Mouse (Mus musculus) thymus, adult 2 months (tissue): ENCODE data around the gene Aldh1b1. TPM values are rescaled to one million over a fixed set of nuclear protein-coding genes. Genes with fewer than 3 reads are reported as not detected.

Source experiments
- DNase-seq: peaks from one replicate; pipeline ENCODE4 v3.0.0; 2021
- H3K27ac ChIP-seq: fragments of 200-500 bp; 2 replicates; pipeline ENCODE4 v1.5.1; 2012; ENCODE audit warnings: low read length, control low read depth; ENCODE audit not compliant: control insufficient read depth, insufficient read depth
- H3K27me3 ChIP-seq: fragments of 200-500 bp; 2 replicates; pipeline ENCODE4 v1.6.1; 2012; ENCODE audit warnings: mild to moderate bottlenecking, low read length, moderate library complexity, mixed read lengths; ENCODE audit not compliant: control insufficient read depth, insufficient read depth
- H3K36me3 ChIP-seq: fragments of 200-500 bp; 2 replicates; pipeline ENCODE4 v1.6.1; 2012; ENCODE audit warnings: mild to moderate bottlenecking, low read length, moderate library complexity; ENCODE audit not compliant: control insufficient read depth, insufficient read depth
- H3K4me1 ChIP-seq: fragments of 200-500 bp; replicated peaks from 2 replicates; pipeline ENCODE4 v1.6.1; 2012; ENCODE audit warnings: low read length; ENCODE audit not compliant: control insufficient read depth, insufficient read depth
- H3K4me3 ChIP-seq: fragments of 200-500 bp; 2 replicates; pipeline ENCODE4 v1.5.1; 2012; ENCODE audit warnings: mild to moderate bottlenecking, low read length, control low read depth, moderate library complexity; ENCODE audit not compliant: control insufficient read depth, insufficient read depth
- CTCF ChIP-seq: fragments of 200-500 bp; IDR thresholded peaks from 2 replicates; pipeline ENCODE4 v1.5.1; 2012; ENCODE audit warnings: mild to moderate bottlenecking, control low read depth, low read length, moderate library complexity, borderline replicate concordance; ENCODE audit not compliant: control insufficient read depth, poor library complexity, insufficient read depth; ENCODE audit errors: extremely low read depth
- POLR2A ChIP-seq: fragments of 200-500 bp; IDR thresholded peaks from 2 replicates; pipeline ENCODE4 v1.6.1; 2012; ENCODE audit warnings: mild to moderate bottlenecking, low read length, control low read depth, moderate library complexity; ENCODE audit not compliant: control insufficient read depth, poor library complexity, insufficient read depth; ENCODE audit errors: extremely low read depth
- WGBS: fragments of 180-500 bp; shearing (Covaris S2); methylation state at CpG from one replicate; pipeline ENCODE4 v1.1.7; 2018; 5-methylcytosine and 5-hydroxymethylcytosine counted together
- polyA plus RNA-seq: library from polyadenylated mRNA; depleted of rRNA; stranded (reverse); fragments of >200 nt; gene quantifications from 2 replicates; pipeline ENCODE4 v1.2.3, GENCODE M21; 2012

The Aldh1b1 gene
- polyA plus RNA-seq, 1 experiment, result 9.6 TPM

- Histone ChIP-seq H3K4me1 (peaks cover 36% of the 10 kb centered on the region), H3K27ac (no peak overlapping the region), H3K27me3 (no peaks in the 10 kb centered on the region), H3K36me3 (no peaks in the 10 kb centered on the region), H3K4me3 (no peak overlapping the region)
- TF ChIP-seq POLR2A (no peak), CTCF (no peak)
- DNase-seq, result no peak
- 6% methylated on average over 18 of the region's 18 CpGs for WGBS
Observed at GRCm38 (mm10) chr4:45765565-45766201, 33.1 kb upstream of the Aldh1b1 start.

- no peaks in the 10 kb centered on the region for H3K36me3 ChIP-seq
- no peaks in the 10 kb centered on the region; the same call in 1 of the 2 replicates for H3K27me3 ChIP-seq
- no peak overlapping the region for H3K4me3 ChIP-seq
- TF ChIP-seq CTCF (no peak), POLR2A (no peak)
- H3K27ac ChIP-seq, result no peak overlapping the region
- WGBS, result 93% methylated on average over 7 of the region's 7 CpGs
- DNase-seq, result no peak
- H3K4me1 ChIP-seq, result peaks cover 36% of the 10 kb centered on the region
Observed at GRCm38 (mm10) chr4:45766774-45767173, 32.0 kb upstream of the Aldh1b1 start.

GRCm38 (mm10) chr4:45767891-45768558 lies 30.8 kb upstream of the Aldh1b1 start:
- Histone ChIP-seq H3K36me3 (no peaks in the 10 kb centered on the region), H3K4me3 (no peak overlapping the region), H3K27me3 (no peaks in the 10 kb centered on the region; the same call in 1 of the 2 replicates), H3K27ac (no peak overlapping the region), H3K4me1 (peaks cover 35% of the 10 kb centered on the region)
- no peak for DNase-seq
- WGBS, result 43% methylated on average over 11 of the region's 11 CpGs
- TF ChIP-seq CTCF (no peak), POLR2A (no peak)

GRCm38 (mm10) chr4:45769141-45769540 lies 29.7 kb upstream of the Aldh1b1 start:
- DNase-seq, result no peak
- peaks cover 25% of the 10 kb centered on the region for H3K4me1 ChIP-seq
- no peaks in the 10 kb centered on the region for H3K36me3 ChIP-seq
- no peak overlapping the region for H3K27ac ChIP-seq
- TF ChIP-seq POLR2A (no peak), CTCF (no peak)
- 92% methylated on average over 10 of the region's 10 CpGs for WGBS
- no peak overlapping the region for H3K4me3 ChIP-seq
- no peaks in the 10 kb centered on the region; the same call in 1 of the 2 replicates for H3K27me3 ChIP-seq

- WGBS, result 91% methylated on average over 10 of the region's 10 CpGs
- Histone ChIP-seq H3K27ac (no peak overlapping the region), H3K27me3 (no peaks in the 10 kb centered on the region; the same call in 1 of the 2 replicates), H3K36me3 (no peaks in the 10 kb centered on the region), H3K4me3 (no peak overlapping the region), H3K4me1 (peaks cover 22% of the 10 kb centered on the region)
- TF ChIP-seq POLR2A (no peak), CTCF (no peak)
- DNase-seq, result no peak
Observed at GRCm38 (mm10) chr4:45769791-45770637, 28.8 kb upstream of the Aldh1b1 start.

- TF ChIP-seq POLR2A (no peak), CTCF (no peak)
- WGBS, result 94% methylated on average over 4 of the region's 4 CpGs
- Histone ChIP-seq H3K36me3 (no peaks in the 10 kb centered on the region), H3K27me3 (no peaks in the 10 kb centered on the region; the same call in 1 of the 2 replicates), H3K4me1 (peaks cover 17% of the 10 kb centered on the region), H3K27ac (no peak overlapping the region), H3K4me3 (no peak overlapping the region)
- DNase-seq, result no peak
Observed at GRCm38 (mm10) chr4:45770638-45771033, 28.2 kb upstream of the Aldh1b1 start.
